Mouse (Mus musculus): ENCODE results near the gene Yipf1.

Gene Yipf1

DNA sequence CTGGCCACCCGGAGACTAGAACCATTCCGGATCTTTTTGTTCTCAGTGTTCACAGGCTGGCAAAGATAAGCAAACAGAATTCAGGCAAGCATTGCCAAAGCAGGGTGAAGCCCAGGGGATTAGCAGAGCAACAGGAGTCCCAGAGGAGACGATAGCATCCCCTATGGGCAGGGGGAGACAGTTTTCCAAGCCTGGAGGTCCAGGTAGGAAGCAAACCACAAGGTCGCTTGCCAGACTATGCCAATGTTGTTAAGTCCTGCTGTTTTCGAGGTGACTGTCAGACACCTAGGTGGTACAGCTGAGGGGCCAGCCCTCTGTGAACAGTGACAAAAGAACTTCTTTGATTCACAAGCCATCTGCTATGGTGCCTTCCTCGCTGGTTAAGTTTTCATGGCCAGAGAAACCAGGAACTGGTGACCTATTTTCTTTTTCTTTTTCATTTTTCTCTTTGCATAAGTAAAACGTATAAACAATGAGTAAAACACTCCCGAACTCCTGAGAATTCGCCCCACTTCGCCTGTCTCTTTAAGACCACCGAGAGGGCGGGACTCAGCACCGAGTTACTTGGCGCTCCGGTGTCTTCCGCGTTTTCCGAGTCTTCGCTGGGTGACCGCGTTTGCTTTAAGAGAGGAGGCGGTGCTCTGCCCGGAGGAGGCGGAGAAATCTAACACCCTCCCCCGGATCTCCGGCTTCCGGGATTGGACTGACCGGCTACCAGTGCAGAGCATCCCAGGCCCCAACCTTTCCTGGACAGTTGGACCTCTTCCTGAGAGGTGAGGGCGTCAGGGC is at the start of gene Yipf1:
Yipf1 (plus strand) TSS at position 674 of the 789 bp plus-strand sequence.
- DNase-seq = peak; percentile 94 to 95

DNA sequence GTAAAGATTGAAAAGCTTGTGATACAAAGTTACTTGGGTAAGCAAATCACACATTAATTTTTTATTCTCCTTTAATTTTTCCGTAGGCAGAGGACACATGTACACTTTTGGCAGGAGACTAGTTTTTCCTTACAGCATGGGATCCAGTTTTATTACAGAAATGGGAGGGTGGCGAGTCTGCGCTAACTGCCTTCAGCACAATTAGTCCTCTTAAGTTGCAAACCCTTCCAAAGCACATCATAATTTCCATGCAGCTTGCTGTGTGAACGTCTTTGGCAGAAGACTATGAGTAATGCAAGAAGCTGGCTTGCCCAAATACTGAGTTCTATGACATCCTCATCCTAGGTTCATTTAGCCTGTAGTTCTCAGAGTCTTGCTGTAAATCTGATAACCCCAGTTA is 40.5 kb upstream of the Yipf1 start:
- no peak for DNase-seq

DNA sequence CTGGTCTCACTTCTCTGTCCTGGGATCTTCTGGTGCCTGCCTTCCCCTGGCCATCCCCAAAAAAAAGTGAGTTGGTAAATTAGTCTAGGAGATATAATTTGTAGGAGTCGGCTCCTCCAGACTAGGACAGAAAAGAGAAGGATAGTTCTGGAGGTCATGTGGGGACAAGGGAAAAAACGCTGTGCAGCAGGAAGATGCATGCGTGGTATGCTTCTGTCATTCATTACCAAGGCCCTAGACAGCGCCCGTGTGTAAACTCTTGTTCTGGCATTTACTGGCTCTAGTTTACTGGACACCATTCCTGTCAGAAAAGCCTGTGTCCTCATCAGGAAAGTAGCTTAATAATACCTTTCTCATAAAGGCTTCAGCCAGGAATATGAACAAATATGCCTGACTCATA is 39.7 kb upstream of the Yipf1 start:
- DNase-seq = peak; percentile 60 to 71

DNA sequence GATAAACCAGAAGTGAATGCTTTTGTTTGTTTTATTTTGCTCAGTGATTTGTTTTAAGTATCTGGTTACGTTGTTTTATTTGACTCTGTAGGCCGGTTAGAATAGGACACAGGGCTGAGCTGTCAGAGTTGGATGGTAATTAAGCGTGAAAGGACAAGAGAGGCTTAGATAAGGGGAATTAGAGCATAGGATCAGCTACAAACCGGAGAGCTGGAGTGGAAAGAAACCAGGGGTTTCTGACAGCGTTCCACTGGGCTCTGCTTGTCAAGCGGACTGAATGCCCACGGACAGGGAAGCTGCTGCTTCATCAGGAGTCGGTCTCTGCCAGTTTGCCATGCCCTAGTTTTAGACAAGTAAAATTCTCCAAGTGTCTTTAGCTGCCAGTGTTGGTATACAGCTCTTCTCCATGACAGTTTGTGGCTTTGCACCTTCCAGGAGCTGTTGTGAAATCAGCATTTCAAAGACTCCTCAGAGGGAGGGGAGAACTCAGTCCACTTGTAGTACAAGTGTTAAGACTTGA is 35.9 kb upstream of the Yipf1 start:
- DNase-seq = no peak

DNA sequence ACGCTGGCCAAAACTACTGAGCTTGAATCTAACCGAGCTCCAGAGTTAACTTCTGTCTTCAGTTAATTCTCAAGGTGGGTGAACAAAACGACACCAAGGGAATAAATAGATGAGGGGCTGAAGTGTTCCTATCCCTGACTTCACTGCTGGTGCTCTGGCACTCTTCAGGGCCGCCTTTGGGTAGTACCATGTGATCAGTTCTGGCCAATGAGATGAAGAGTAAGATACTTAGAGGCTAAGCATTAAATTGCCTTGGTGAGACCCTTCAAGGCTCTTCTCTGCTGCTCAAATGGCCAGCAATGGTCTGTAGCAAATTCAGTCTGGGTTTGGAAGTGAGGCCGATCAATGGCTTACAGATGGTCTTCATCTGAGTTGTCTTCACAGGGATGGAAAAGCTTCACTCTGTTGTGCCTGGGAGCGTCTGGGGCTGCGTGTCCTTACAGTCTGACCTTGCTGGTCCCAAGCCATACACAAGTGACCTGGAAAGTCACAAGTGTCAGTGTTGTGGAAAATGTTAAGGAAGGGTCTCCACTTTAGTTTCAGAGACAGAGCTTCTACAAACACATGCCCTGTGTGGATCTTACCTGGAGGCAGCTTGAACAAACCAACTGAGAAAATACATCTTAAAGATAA is 33.2 kb upstream of the Yipf1 start:
- DNase-seq = no peak

DNA sequence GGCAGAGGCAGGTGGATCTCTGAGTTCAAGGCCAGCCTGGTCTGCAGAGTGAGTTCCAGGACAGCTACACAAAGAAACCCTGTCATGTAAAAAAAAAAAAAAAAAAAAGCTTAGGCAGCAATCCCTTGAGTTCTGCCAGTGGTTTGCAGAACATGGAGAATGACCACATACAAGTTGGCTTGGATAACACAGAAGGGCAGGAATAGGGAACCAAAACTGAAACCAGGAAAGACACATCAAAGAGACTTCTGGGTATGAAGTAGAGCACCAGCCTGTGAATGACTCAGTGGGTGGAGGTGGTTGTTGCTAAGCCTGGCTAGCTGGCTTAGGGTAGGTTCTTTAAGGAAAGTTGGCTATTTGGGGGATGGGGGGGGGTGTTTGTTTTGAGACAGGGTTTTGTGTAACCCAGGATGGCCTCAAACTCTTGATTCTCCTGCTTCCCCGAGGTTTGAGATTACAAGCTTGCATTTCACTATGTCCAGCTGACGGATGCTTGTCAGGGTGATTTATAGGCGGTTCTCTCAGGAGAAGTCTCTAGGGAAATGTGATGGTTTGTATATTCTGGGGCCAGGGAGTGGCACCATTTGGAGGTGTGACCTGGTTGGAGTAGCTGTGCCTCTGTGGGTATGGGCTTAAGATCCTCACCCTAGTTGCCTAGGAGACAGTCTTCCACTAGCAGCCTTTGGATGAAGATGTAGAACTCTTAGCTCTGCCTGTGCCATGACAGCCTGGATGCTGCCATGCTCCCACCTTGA is 28.5 kb upstream of the Yipf1 start:
- no peak for DNase-seq

DNA sequence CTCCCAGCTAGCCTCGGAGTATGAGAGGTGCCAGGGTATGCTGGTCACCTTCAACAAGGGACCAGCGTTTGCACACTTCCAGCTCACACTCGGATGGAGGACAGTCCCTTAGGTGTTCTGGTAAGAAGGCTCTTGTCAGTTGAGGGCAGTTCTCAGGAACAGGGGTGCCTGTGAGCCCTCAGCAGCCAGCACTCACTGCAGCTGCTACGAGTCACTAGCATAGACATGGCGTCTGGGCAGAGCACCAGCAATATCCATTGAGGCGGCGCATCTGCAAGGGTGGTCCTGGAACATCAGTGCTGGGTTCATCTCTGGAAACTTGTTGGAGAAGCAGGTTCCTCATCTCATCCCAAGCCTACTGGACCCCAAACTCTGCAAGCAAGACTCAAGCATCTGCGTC is 27.8 kb upstream of the Yipf1 start:
- DNase-seq = no peak

DNA sequence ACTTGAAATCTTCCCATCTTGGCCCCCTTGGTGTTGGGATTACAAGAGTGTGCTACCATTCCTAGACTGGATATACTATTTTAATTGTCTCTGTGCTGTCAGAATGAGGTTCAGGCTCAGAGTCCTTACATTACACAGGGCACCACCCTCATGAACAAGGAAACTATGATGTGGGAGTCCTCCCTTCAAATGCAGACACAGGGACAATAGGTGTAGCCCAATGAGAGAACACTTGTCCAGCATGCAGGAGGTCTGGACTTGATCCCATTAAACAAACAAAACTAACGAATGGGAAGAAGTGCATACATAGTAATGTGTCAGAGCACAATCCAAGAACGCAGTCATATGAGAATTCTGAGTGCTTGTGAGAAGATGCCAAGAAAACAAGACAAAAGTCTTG is 26.6 kb upstream of the Yipf1 start:
- DNase-seq = no peak

DNA sequence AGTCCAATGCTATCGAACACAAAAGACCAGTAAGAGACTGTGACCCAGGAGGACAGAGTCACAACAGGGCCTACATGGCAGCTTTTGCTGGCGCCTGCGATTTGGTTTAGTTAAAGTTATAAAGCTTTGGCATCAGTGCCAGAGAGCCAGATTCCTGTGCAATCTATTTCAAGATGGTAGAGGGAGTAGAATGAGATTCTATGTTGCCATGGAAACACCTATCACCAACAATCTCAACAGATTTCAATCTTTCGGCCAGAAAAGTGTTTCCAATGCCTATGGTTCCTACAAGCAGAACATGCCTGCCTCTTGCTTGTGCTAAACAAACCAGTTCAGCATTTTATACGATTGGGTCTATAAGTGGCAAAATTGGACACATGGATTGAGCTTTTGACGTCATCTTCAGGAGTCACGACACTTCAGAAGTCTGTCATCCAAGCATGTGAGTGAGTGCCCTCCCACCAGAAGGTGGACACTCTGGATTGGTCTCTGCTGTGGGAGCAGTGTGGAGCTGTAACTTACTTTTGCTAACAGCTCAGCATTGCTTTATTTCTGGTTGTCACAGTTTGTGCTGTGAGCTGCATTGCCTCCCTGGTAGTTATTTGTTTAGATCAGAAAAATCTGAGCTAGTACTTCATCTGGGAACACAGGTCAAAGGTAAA is 22.4 kb upstream of the Yipf1 start:
- DNase-seq = no peak

DNA sequence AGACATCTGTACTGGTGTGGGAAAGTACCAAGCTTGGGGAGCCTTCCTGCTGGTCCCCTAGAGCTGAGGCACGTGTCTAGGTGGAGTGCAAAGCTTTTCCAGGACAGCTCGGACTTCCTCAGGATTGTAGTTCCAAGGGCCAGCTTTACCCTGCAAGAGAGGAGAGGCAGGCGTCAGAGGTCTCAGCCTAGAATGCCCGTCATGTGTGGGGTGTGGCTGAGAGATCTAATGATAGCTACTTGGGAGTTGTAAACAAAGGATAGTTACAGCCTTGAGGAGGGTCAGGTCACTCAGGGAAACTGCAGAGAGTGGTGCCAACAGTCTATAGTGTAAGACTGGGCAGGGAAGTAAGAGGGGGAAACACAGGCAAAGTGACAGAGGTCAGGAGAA is 21.9 kb upstream of the Yipf1 start:
- peak; percentile 28 to 40 for DNase-seq

DNA sequence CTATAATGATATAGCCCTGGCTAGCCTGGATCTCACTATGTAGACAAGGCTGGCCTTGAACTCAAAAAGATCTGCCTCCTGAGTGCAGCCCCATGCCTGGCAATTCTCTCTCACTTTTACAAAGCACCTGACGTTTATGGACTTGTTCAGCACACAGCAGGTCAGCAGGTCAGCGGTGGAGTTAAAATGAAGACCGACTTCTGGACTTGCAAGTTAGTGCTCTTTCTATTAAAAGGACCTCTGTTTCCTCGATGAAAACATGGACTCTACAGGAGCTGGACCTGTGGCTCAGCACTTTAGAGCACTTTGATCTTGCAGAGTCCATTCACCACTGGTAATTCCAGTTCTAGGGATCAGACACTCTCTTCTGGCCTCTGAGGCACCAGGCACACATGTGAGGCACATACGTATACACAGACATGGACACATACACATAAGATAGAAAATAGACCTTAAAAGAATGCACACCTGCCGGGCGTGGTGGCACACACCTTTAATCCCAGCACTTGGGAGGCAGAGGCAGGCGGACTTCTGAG is 16.0 kb upstream of the Yipf1 start:
- DNase-seq = peak; percentile 64 to 75

DNA sequence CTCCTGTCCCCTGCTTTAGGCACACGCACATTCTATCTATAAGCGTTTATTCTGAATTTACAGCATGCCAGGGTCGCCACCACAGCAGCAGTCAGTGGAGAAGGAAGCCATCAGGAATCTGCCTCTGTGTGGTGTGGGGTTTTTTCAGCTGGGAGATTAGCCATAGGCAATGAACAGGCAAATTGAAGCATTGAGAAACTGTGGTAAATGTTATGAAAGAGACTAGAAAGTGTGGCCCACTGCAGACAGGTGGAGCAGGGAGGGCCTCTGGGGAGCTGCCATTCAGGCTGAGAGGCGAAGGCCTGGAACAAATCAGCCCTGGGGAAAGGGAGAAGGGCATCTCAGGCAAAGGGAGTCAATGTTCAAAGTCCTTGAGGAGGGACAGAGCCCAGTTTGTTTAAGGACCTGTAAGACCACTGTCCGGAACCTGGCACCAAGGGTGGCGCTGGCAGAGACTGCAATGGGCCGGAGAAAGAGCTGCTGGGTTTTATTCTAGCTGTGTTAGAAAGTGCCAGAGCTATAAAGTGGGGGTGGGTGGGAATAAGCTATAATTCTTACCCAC is 14.3 kb upstream of the Yipf1 start:
- peak; percentile 77 to 82 for DNase-seq

DNA sequence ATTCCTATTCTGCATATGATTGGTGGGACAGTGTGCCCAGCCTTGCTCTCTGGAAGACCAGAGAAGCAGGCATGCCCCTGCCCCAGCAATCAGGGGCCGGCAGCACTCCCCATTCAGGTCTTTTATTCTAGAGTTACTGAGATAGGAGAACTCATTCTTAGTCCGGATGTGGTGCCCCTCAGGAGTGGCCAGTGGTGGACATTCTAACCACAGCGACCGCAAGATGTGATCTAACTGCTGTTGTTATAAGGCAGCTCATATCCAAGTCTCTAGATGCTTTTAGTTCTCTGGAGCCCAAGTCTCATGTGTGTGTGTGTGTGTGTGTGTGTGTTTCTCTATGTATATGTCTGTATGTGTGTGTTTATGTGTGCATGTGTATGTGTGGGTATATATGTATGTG is 13.8 kb upstream of the Yipf1 start:
- no peak for DNase-seq

DNA sequence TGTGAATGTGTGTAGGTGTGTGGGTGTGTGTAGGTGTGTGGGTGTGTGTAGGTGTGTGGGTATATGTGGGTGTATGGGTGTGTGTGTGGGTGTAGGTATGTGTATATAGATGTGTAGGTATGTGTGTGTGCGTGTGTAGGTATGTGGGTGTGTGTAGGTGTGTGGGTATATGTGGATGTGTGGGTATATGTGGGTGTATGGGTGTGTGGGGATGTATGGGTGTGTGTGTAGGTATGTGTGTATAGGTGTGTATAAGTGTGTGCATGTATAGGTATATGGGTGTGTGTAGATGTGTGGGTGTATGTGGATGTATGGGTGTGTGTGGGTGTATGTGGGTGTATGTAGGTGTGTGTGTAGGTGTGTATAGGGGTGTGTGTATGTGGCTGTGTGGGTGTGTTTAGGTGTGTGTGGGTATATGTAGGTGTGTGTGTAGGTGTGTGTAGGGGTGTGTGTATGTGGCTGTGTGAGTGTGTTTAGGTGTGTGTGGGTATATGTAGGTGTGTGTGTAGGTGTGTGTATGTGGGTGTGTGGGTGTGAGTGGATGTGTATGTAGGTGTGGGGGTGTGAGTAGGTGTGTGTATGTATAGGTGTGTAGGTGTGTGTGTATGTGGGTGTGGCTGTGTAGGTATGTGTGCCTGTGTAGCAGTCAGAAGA is 13.1 kb upstream of the Yipf1 start:
- no peak for DNase-seq

DNA sequence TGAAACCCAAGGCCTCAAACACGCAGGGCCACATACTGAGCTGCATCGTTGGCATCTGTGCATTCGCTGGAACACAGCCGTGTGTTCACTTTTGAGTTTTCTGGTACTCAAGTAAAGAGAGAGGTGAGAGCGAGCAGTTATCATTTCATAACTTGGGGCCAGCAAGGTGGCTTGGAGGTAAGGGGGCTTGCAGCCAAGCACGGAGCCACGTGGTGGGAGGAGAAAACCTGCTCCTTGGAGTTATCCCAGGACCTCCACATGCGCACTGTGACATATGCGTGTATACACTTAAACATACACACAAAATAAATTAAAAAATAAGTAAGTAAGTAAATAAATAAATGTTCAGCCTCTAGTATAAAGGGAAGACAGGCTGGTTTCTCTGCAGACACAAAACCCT is 11.9 kb upstream of the Yipf1 start:
- peak in 1 of 2 experiments; percentile 62 for DNase-seq

DNA sequence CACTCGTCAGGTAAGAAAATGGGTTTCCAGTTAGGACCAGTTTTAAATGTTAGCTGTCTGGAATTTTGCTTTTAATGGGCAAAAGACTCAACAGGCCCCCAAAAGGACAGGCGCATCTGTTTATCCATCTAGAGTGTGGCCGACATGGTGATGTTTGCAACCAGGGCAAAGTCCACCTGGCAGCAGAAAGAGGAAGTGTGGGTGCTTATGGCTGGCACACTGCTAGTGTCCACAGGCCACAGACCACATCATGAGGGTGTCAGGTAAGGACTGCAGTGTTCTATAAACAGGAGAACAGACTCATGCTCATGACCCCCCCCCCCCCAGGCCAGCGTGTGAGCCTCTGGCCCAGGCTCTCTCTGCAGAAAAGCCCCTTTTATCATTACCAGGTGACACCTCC is 11.3 kb upstream of the Yipf1 start:
- peak; percentile 76 to 81 for DNase-seq

DNA sequence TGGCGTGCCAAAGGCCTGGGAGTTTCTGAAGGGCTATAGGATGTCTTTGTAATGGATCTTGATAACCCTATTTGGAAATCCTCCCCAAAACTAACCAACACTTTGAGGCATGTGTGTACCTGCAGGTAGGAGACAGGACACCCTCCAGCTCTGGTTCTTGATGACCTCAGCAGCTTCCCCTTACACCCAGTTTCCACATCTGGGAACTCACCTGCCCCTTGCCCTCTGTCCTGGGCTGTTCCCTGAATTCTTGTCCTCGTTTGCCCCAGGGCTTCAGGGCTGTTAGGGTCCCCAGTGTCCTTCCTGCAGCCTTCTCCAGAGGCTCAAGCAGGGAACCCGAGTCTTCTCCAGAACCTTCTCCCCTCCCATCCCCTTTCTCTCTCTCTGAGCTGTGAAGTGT is 10.6 kb upstream of the Yipf1 start:
- peak; percentile 53 to 57 for DNase-seq

DNA sequence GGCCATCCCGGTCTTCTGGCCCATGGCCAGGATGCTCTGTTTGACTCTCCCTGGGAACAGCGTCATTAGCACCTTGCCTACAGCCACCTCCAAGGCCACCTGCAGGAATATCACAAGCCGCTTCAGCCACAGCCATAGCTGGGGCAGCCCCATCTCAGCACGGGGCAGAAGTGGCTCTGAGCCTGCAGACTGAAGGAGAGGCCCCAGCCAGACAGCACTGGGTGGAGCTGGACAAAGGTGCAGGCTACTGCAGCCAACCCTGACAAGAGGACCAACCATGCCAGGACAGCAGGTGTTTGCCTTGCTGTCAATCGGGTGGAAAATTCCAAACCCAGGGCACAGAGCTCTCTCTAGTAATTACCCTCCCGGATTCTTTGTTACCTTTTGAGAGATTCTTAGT is 7.2 kb upstream of the Yipf1 start, which contains the start of gene Dio1:
Dio1 (minus strand) TSS at position 204 of the 400 bp plus-strand sequence.
- peak; percentile 82 to 88 for DNase-seq

DNA sequence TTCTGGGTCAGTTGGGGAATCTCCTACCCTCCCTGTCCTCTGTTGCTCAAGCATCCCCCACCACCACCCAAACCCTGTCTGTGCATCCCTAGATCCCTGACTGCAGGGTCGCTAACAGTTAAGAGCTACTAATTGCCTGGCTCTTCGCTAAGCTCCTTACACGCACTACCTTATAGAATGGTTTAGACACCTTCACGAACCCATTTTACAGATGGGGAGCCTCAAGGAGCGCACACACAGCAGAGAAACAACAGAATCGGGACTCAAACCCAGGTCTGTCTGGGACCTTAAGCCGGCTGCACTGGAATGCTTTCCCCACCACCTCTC is 279 bp downstream of the Yipf1 start:
- no peak for DNase-seq

DNA sequence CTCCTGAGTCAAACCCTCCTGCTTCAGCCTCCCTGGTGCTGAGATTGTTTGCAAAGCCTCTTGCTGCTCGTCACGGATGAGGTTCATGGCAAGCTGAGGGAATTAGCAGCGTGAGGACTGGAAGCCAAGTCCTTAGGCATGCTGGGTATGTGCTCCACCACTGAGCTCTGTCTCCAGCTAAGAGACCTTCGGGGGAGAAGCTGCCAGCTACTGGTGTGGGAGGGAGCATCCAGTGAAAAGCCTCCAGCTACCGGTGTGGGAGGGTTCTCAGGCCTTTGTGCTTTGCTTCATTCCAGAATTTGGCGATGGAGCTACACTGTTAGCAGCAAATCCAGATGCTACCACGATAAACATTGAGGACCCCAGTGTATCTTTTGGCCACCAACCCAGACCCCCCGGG is 4.5 kb downstream of the Yipf1 start:
- DNase-seq = no peak

DNA sequence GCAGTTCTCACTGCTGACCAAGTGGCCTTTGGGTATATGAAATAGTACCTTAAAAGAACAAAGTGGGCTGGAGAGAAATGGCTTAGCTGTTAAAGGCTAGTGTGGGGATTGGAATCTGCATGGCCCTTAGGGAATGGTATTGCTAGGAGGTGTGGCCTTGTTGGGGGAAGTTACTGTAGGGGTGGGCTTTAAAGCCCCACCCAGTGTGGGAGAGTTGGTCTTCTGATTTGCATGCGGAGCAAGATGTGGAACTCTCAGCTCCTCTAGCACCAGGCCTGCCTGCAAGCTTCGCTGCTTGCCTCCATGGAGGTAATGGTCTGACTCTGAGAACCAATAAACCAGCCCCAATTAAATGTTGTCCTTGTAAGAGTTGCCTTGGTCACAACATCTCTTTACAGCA is 6.9 kb downstream of the Yipf1 start:
- no peak for DNase-seq

DNA sequence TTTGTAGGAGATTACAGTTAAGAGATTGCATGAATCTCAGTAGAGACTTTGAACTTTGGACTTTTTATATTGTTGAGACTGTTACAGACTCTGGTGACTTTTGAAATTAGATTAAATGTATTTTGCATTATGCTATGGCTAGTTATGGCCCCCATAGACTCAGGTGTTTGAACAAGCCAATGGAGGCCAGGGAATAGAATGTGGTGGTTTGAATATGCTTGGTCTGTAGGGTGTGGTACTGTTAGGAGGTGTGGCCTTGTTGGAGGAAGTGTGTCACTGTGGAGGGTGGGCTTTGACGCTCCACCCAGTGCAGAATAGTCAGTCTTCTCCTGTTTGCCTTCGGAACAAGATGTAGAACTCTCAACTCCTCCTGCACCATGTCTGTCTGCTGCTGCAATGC is 8.9 kb downstream of the Yipf1 start:
- no peak for DNase-seq
